Mouse (Mus musculus): ENCODE results near the gene Aldoc. TPM values are rescaled to one million over a fixed set of nuclear protein-coding genes. Genes with fewer than 3 reads are reported as not detected.

Aldoc gene
- total RNA-seq, 1 experiment: 5.0 TPM

- Histone ChIP-seq H3K9ac (ENCODE audit: insufficient read depth, low read depth, low read length, poor library complexity, severe bottlenecking) (peak overlapping the region; percentile 65), H3K27ac (ENCODE audit: insufficient read depth, low read depth, low read length, poor library complexity, severe bottlenecking) (no peak overlapping the region), H3K4me3 (ENCODE audit: insufficient read depth in 1 of 2, low read depth in 1 of 2, low read length in 2 of 2, poor library complexity in 1 of 2, severe bottlenecking in 1 of 2) (peak overlapping the region; percentile 47 to 66), H3K36me3 (ENCODE audit: control insufficient read depth, insufficient read depth, low read length, poor library complexity, severe bottlenecking) (no peaks in the 10 kb centered on the region), H3K4me1 (ENCODE audit: control insufficient read depth in 2 of 2, insufficient read depth in 2 of 2, low read length in 2 of 2, poor library complexity in 1 of 2) (peaks cover 0 to 12% of the 10 kb centered on the region in 2 experiments; a peak in 1 of 4 replicates), H3K9me3 (ENCODE audit: control insufficient read depth, insufficient read depth, low read depth, low read length) (no peaks in the 10 kb centered on the region)
- peak; percentile 93 for DNase-seq (ENCODE audit: low read depth, low spot score)
- in situ Hi-C loops (cut with MboI; ENCODE audit: low sequenced_read_pairs in 2 of 2, unreplicated experiment in 2 of 2): loop anchor here in 1 of 2 experiments (5.0 kb wide), 1 partner anchor 37 kb away; no protein-coding TSS in a partner anchor
- TF ChIP-seq ZNF384 (IDR thresholded peaks at IDR 0.05; ENCODE audit: low read depth, low read length) (no peak), MAFK (IDR thresholded peaks at IDR 0.05; ENCODE audit: insufficient read depth, low read depth, low read length) (no peak), ZC3H11A (IDR thresholded peaks at IDR 0.05; ENCODE audit: borderline replicate concordance, low read depth, low read length) (peak; percentile 61; the same call in 1 of the 2 replicates)
These were observed 37.5 kb downstream of the Aldoc start for GRCm38 (mm10) chr11:78360125-78360788.

GRCm38 (mm10) chr11:78360789-78361131, 38.0 kb downstream of the Aldoc start:
- peak overlapping the region; percentile 44; the same call in 1 of the 2 replicates for H3K9ac ChIP-seq (ENCODE audit: insufficient read depth, low read depth, low read length, poor library complexity, severe bottlenecking)
- DNase-seq (ENCODE audit: low read depth, low spot score): no peak
- TF ChIP-seq HCFC1 (IDR thresholded peaks at IDR 0.05; ENCODE audit: borderline replicate concordance, insufficient read depth, low read length): no peak
- no peak for TF ChIP-seq CHD2 (IDR thresholded peaks at IDR 0.05; ENCODE audit: low read depth, low read length)
- no peak for TF ChIP-seq ZNF384 (IDR thresholded peaks at IDR 0.05; ENCODE audit: low read depth, low read length)
- no peak for TF ChIP-seq MAFK (IDR thresholded peaks at IDR 0.05; ENCODE audit: insufficient read depth, low read depth, low read length)
- TF ChIP-seq ZC3H11A (IDR thresholded peaks at IDR 0.05; ENCODE audit: borderline replicate concordance, low read depth, low read length): no peak
- no peak overlapping the region for H3K4me3 ChIP-seq (ENCODE audit: insufficient read depth in 1 of 2, low read depth in 1 of 2, low read length in 2 of 2, poor library complexity in 1 of 2, severe bottlenecking in 1 of 2)
- no peaks in the 10 kb centered on the region for H3K9me3 ChIP-seq (ENCODE audit: control insufficient read depth, insufficient read depth, low read depth, low read length)
- H3K36me3 ChIP-seq (ENCODE audit: control insufficient read depth, insufficient read depth, low read length, poor library complexity, severe bottlenecking): no peaks in the 10 kb centered on the region
- no peak overlapping the region for H3K27ac ChIP-seq (ENCODE audit: insufficient read depth, low read depth, low read length, poor library complexity, severe bottlenecking)
- in situ Hi-C loops (cut with MboI; ENCODE audit: low sequenced_read_pairs in 2 of 2, unreplicated experiment in 2 of 2): loop anchor here in 1 of 2 experiments (5.0 kb wide), 1 partner anchor 37 kb away; no protein-coding TSS in a partner anchor
- peaks cover 0 to 12% of the 10 kb centered on the region in 2 experiments; a peak in 1 of 4 replicates for H3K4me1 ChIP-seq (ENCODE audit: control insufficient read depth in 2 of 2, insufficient read depth in 2 of 2, low read length in 2 of 2, poor library complexity in 1 of 2)

- Histone ChIP-seq H3K27ac (ENCODE audit: insufficient read depth, low read depth, low read length, poor library complexity, severe bottlenecking) (no peak overlapping the region), H3K4me3 (ENCODE audit: insufficient read depth in 1 of 2, low read depth in 1 of 2, low read length in 2 of 2, poor library complexity in 1 of 2, severe bottlenecking in 1 of 2) (no peak overlapping the region), H3K9me3 (ENCODE audit: control insufficient read depth, insufficient read depth, low read depth, low read length) (no peaks in the 10 kb centered on the region), H3K4me1 (ENCODE audit: control insufficient read depth in 2 of 2, insufficient read depth in 2 of 2, low read length in 2 of 2, poor library complexity in 1 of 2) (peaks cover 2 to 12% of the 10 kb centered on the region in 2 experiments; a peak in 2 of 4 replicates), H3K9ac (ENCODE audit: insufficient read depth, low read depth, low read length, poor library complexity, severe bottlenecking) (no peak overlapping the region), H3K36me3 (ENCODE audit: control insufficient read depth, insufficient read depth, low read length, poor library complexity, severe bottlenecking) (no peaks in the 10 kb centered on the region)
- DNase-seq (ENCODE audit: low read depth, low spot score): no peak
- in situ Hi-C loops (cut with MboI; ENCODE audit: low sequenced_read_pairs in 2 of 2, unreplicated experiment in 2 of 2): loop anchor here in 1 of 2 experiments (5.0 kb wide), 1 partner anchor 34 kb away; no protein-coding TSS in a partner anchor
- no peak for TF ChIP-seq ZNF384 (IDR thresholded peaks at IDR 0.05; ENCODE audit: low read depth, low read length)
- TF ChIP-seq CHD2 (IDR thresholded peaks at IDR 0.05; ENCODE audit: low read depth, low read length): no peak
- TF ChIP-seq HCFC1 (IDR thresholded peaks at IDR 0.05; ENCODE audit: borderline replicate concordance, insufficient read depth, low read length): no peak
- TF ChIP-seq ZC3H11A (IDR thresholded peaks at IDR 0.05; ENCODE audit: borderline replicate concordance, low read depth, low read length): no peak
- no peak for TF ChIP-seq MAFK (IDR thresholded peaks at IDR 0.05; ENCODE audit: insufficient read depth, low read depth, low read length)
These were observed 40.7 kb downstream of the Aldoc start for GRCm38 (mm10) chr11:78363309-78364007.

GRCm38 (mm10) chr11:78364103-78364502, 41.3 kb downstream of the Aldoc start:
- TF ChIP-seq ZC3H11A (IDR thresholded peaks at IDR 0.05; ENCODE audit: borderline replicate concordance, low read depth, low read length) (no peak), ZNF384 (IDR thresholded peaks at IDR 0.05; ENCODE audit: low read depth, low read length) (no peak), MAFK (IDR thresholded peaks at IDR 0.05; ENCODE audit: insufficient read depth, low read depth, low read length) (no peak)
- Histone ChIP-seq H3K27ac (ENCODE audit: insufficient read depth, low read depth, low read length, poor library complexity, severe bottlenecking) (no peak overlapping the region), H3K36me3 (ENCODE audit: control insufficient read depth, insufficient read depth, low read length, poor library complexity, severe bottlenecking) (no peaks in the 10 kb centered on the region), H3K4me3 (ENCODE audit: insufficient read depth in 1 of 2, low read depth in 1 of 2, low read length in 2 of 2, poor library complexity in 1 of 2, severe bottlenecking in 1 of 2) (no peak overlapping the region), H3K9me3 (ENCODE audit: control insufficient read depth, insufficient read depth, low read depth, low read length) (no peaks in the 10 kb centered on the region), H3K9ac (ENCODE audit: insufficient read depth, low read depth, low read length, poor library complexity, severe bottlenecking) (no peak overlapping the region), H3K4me1 (ENCODE audit: control insufficient read depth in 2 of 2, insufficient read depth in 2 of 2, low read length in 2 of 2, poor library complexity in 1 of 2) (peaks cover 3 to 9% of the 10 kb centered on the region in 2 experiments; a peak in 2 of 4 replicates)
- no peak for DNase-seq (ENCODE audit: low read depth, low spot score)
- in situ Hi-C loops (cut with MboI; ENCODE audit: low sequenced_read_pairs in 2 of 2, unreplicated experiment in 2 of 2): loop anchor here in 1 of 2 experiments (5.0 kb wide), 1 partner anchor 33 kb away; no protein-coding TSS in a partner anchor

All from ES-E14 (cell line).